Mouse (Mus musculus): Measurements from ENCODE around the gene Xpnpep2. TPM values are rescaled to one million over a fixed set of nuclear protein-coding genes. Genes with fewer than 3 reads are reported as not detected.

The Xpnpep2 gene
- 0.34 and 1.1 TPM in 2 replicates for polyA plus RNA-seq (2016; fragmentation: Nextera tagmentation; extraction: Ambion mirVana)

GRCm38 (mm10) chrX:48108394-48109315, at the start of gene Xpnpep2:
TSS of gene Xpnpep2 (plus strand) at chrX:48108725.
- no peak within 1 kb of the TSS for H3K27ac ChIP-seq

DNA sequence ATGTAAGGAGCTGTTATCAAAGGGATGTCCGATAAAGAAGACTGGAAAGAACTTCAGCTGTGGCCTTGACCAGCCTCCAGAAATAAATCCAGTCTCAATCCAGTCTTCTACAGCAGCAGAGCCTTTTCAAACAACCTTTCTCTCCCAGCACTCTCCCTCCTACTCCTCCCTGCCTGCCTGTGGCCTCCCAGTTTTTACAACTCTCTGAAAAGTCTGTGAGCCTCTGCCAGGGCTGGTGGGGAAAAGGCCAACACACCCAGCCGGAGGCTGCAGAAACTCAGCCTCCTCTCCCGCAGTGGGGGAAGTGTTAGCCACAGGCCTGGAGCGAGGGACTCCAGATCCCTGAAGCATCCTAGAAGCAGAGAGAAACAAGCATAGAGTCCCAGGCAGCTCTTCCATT, 46.0 kb upstream of the Xpnpep2 start:
- no peak overlapping the region for H3K27ac ChIP-seq
- no peaks in the 10 kb centered on the region; the same call in 1 of the 2 replicates for H3K27me3 ChIP-seq (ENCODE audit: insufficient read depth, poor library complexity, severe bottlenecking)
- 78% methylated on average over 4 of the region's 4 CpGs for WGBS
- H3K9me3 ChIP-seq = no peaks in the 10 kb centered on the region
- H3K4me1 ChIP-seq = no peaks in the 10 kb centered on the region
- H3K4me3 ChIP-seq = no peak overlapping the region
- no peaks in the 10 kb centered on the region for H3K36me3 ChIP-seq
- no peak for DNase-seq (ENCODE audit: low spot score)

More at GRCm38 (mm10) chrX:48108394-48109315, at the start of gene Xpnpep2:
- Histone ChIP-seq H3K4me1 (no peaks in the 10 kb centered on the region), H3K4me3 (no peak within 1 kb of the TSS), H3K9me3 (no peaks in the 10 kb centered on the region), H3K36me3 (no peaks in the 10 kb centered on the region), H3K27me3 (ENCODE audit: insufficient read depth, poor library complexity, severe bottlenecking) (peaks cover 12% of the 10 kb centered on the region)
- no peak for DNase-seq (ENCODE audit: low spot score)
- WGBS = 60% methylated on average over 6 of the region's 6 CpGs

- DNase-seq (ENCODE audit: low spot score) = no peak
- H3K9me3 ChIP-seq = no peaks in the 10 kb centered on the region
- WGBS = 32% methylated on average over 5 of the region's 5 CpGs
Measured at GRCm38 (mm10) chrX:48064166-48064853, 44.2 kb upstream of the Xpnpep2 start.

DNA sequence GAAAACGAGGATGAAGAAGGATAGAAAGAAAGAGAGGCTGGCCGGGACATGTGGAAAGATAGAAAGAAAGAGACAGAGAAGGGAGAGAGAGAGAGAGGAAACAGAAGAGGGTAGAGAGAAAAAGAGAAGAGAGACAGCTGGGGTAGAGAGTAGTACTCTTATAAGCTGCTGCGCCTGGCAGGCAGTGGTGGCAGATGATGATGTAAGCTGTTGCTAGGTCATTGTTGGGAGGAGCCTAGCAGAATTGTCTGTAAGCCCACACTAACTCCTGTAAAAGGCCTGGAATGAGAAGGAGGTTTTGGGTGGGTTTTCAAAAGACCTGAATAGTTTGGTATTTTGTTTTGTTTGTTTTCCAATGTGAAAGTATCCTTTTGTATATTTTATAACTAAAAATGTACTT, 41.6 kb upstream of the Xpnpep2 start:
- WGBS = 72% methylated on average over 3 of the region's 3 CpGs

More at GRCm38 (mm10) chrX:48064166-48064853, 44.2 kb upstream of the Xpnpep2 start:
- H3K36me3 ChIP-seq = no peaks in the 10 kb centered on the region
- H3K27ac ChIP-seq = no peak overlapping the region
- H3K27me3 ChIP-seq (ENCODE audit: insufficient read depth, poor library complexity, severe bottlenecking) = no peaks in the 10 kb centered on the region; the same call in 1 of the 2 replicates
- H3K4me1 ChIP-seq = no peaks in the 10 kb centered on the region
- no peak overlapping the region for H3K4me3 ChIP-seq

DNA sequence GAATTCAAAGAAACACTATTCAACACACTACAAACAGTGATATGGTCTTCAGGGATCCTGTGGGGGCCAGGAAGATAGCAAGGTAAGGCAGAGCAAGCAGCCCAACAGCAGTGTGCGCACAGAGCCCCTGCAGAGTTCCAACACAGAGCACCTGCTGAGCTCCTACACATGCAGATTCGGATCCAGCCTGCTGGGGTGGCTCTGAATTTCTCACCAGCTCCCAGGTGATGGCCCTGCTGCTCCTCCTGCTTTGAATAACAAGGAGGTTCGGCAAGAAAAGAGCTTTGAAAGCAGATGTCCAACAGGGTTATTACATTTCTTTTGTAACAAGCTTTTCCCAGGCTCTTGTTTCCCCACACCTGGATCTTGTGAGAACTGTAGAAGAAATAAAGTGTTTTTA, 36.6 kb upstream of the Xpnpep2 start:
- peaks cover 20% of the 10 kb centered on the region for H3K27me3 ChIP-seq (ENCODE audit: insufficient read depth, poor library complexity, severe bottlenecking)
- H3K4me1 ChIP-seq = no peaks in the 10 kb centered on the region
- 26% methylated on average over 3 of the region's 3 CpGs for WGBS
- no peak overlapping the region for H3K27ac ChIP-seq
- H3K36me3 ChIP-seq = no peaks in the 10 kb centered on the region
- no peak overlapping the region for H3K4me3 ChIP-seq
- no peak for DNase-seq (ENCODE audit: low spot score)
- no peaks in the 10 kb centered on the region for H3K9me3 ChIP-seq

More for the DNA sequence above, 41.6 kb upstream of the Xpnpep2 start:
- Histone ChIP-seq H3K27me3 (ENCODE audit: insufficient read depth, poor library complexity, severe bottlenecking) (peaks cover 10% of the 10 kb centered on the region), H3K4me1 (no peaks in the 10 kb centered on the region), H3K9me3 (no peaks in the 10 kb centered on the region), H3K27ac (no peak overlapping the region), H3K36me3 (no peaks in the 10 kb centered on the region), H3K4me3 (no peak overlapping the region)
- DNase-seq (ENCODE audit: low spot score) = no peak

DNA sequence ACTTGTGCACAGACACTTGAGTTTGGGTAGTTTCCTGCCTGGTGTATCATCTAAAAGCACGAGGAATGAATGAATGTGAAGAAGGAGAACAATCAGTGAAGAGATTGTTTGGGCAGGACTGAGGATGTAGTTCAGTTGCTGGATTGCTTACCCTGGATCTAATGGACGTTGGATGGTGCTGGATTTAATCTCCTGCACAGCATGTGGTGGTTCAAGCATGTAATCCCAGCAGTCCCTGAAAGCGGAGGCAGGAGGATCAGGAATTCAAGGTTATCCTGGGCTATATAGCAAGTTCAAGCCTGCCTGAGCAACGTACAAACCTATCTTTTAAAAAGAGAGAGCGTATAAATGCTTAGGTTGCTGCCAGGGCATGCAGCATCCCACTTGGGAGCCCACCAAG, 36.1 kb upstream of the Xpnpep2 start:
- Histone ChIP-seq H3K27ac (no peak overlapping the region), H3K27me3 (ENCODE audit: insufficient read depth, poor library complexity, severe bottlenecking) (peaks cover 20% of the 10 kb centered on the region), H3K9me3 (no peaks in the 10 kb centered on the region), H3K4me3 (no peak overlapping the region), H3K4me1 (no peaks in the 10 kb centered on the region), H3K36me3 (no peaks in the 10 kb centered on the region)
- no peak for DNase-seq (ENCODE audit: low spot score)
- WGBS = 27% methylated on average over 5 of the region's 5 CpGs

DNA sequence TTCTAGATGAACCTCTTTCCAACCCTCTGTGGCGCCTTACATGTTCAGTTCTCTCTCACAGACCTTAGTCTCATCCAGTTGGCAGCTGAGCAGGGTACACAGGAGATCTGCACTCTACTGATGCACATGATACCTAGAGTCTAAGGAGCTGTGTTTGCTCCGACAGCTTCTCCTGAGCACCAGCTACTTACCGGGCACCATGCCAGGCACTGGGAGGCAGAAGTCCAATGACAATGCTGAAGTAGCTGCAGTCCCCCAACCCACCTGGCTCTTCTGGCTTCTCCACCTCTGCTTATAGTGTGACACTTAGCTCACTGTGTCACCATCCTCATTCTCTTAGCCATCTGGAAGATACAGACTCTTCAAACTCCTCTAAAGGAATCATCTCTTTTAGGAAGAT, 33.8 kb upstream of the Xpnpep2 start:
- H3K4me3 ChIP-seq = no peak overlapping the region
- no peaks in the 10 kb centered on the region for H3K9me3 ChIP-seq
- H3K27ac ChIP-seq = no peak overlapping the region
- no peak for DNase-seq (ENCODE audit: low spot score)
- no peaks in the 10 kb centered on the region for H3K4me1 ChIP-seq
- 85% methylated on average over 3 of the region's 3 CpGs for WGBS
- peaks cover 20% of the 10 kb centered on the region for H3K27me3 ChIP-seq (ENCODE audit: insufficient read depth, poor library complexity, severe bottlenecking)
- H3K36me3 ChIP-seq = no peaks in the 10 kb centered on the region

GRCm38 (mm10) chrX:48076806-48077425, 31.6 kb upstream of the Xpnpep2 start:
- no peak overlapping the region for H3K4me3 ChIP-seq
- peaks cover 10% of the 10 kb centered on the region for H3K27me3 ChIP-seq (ENCODE audit: insufficient read depth, poor library complexity, severe bottlenecking)
- H3K9me3 ChIP-seq = no peaks in the 10 kb centered on the region
- no peak overlapping the region for H3K27ac ChIP-seq
- no peaks in the 10 kb centered on the region for H3K4me1 ChIP-seq
- no peak for DNase-seq (ENCODE audit: low spot score)
- no peaks in the 10 kb centered on the region for H3K36me3 ChIP-seq
- WGBS = 83% methylated on average over 4 of the region's 4 CpGs

DNA sequence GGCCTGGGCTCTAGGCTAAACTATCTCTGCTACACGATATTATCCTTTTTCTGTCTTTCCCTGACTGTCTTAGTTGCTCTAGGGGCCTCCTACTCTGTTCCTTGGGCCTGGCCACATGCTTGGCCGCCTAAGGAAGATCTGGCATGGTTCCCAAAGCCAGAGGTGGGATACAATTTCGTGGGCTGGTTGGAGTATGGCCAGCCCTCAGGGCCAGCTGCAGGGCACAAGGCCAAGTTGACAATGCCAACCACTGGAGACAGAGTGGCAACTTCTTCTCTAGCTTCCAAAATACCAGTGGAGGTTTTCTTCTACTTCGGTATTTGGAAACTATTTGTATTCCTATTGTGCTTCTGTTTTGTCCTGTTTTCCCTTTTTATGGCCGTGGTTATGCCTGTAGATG, 26.2 kb upstream of the Xpnpep2 start:
- DNase-seq (ENCODE audit: low spot score) = no peak
- Histone ChIP-seq H3K36me3 (no peaks in the 10 kb centered on the region), H3K27ac (no peak overlapping the region), H3K27me3 (ENCODE audit: insufficient read depth, poor library complexity, severe bottlenecking) (no peaks in the 10 kb centered on the region), H3K9me3 (no peaks in the 10 kb centered on the region), H3K4me1 (no peaks in the 10 kb centered on the region), H3K4me3 (no peak overlapping the region)
- 60% methylated on average over 5 of the region's 5 CpGs for WGBS

GRCm38 (mm10) chrX:48092129-48092528, 16.4 kb upstream of the Xpnpep2 start:
- 39% methylated on average over 10 of the region's 10 CpGs for WGBS
- Histone ChIP-seq H3K4me1 (no peaks in the 10 kb centered on the region; the same call in 1 of the 2 replicates), H3K36me3 (no peaks in the 10 kb centered on the region), H3K4me3 (no peak overlapping the region), H3K9me3 (no peaks in the 10 kb centered on the region), H3K27me3 (ENCODE audit: insufficient read depth, poor library complexity, severe bottlenecking) (peaks cover 3% of the 10 kb centered on the region; the same call in 1 of the 2 replicates), H3K27ac (no peak overlapping the region)
- DNase-seq (ENCODE audit: low spot score) = no peak

- DNase-seq (ENCODE audit: low spot score) = no peak
- 30% methylated on average over 3 of the region's 3 CpGs for WGBS
Measured at GRCm38 (mm10) chrX:48093555-48093954, 15.0 kb upstream of the Xpnpep2 start.

DNA sequence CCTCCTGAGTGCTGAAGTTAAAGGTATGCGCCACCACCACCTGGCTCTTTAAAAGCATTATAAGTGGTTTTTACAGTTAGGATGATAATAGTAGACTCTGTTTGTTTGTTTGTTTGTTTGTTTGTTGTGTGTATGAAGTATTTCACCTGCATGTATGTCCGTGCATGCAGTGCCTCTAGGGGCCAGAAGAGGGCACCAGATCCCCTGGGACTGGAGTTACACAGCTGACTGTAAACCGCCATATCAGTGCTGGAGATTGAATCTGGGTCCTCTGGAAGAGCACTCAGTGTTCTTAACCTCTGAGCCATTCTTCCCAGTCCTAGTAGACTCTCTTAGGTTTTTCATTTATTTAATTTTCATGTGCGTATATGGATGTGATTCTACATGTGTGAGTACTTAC, 13.9 kb upstream of the Xpnpep2 start:
- Histone ChIP-seq H3K4me3 (no peak overlapping the region), H3K27me3 (ENCODE audit: insufficient read depth, poor library complexity, severe bottlenecking) (no peaks in the 10 kb centered on the region; the same call in 1 of the 2 replicates), H3K36me3 (no peaks in the 10 kb centered on the region), H3K9me3 (no peaks in the 10 kb centered on the region), H3K27ac (no peak overlapping the region), H3K4me1 (no peaks in the 10 kb centered on the region; the same call in 1 of the 2 replicates)
- no peak for DNase-seq (ENCODE audit: low spot score)
- WGBS = 68% methylated on average over 4 of the region's 4 CpGs

More at GRCm38 (mm10) chrX:48093555-48093954, 15.0 kb upstream of the Xpnpep2 start:
- Histone ChIP-seq H3K27ac (no peak overlapping the region), H3K27me3 (ENCODE audit: insufficient read depth, poor library complexity, severe bottlenecking) (peaks cover 2% of the 10 kb centered on the region; the same call in 1 of the 2 replicates), H3K36me3 (no peaks in the 10 kb centered on the region), H3K4me1 (no peaks in the 10 kb centered on the region; the same call in 1 of the 2 replicates), H3K9me3 (no peaks in the 10 kb centered on the region), H3K4me3 (no peak overlapping the region)

Measured in heart, embryonic 10.5 days (tissue).